Mouse (Mus musculus) testis, adult 2 months (tissue): ENCODE measurements around the gene Acss1. TPM values are rescaled to one million over a fixed set of nuclear protein-coding genes. Genes with fewer than 3 reads are reported as not detected.

Source experiments
- H3K27ac ChIP-seq: fragments of 200-500 bp; 2 replicates; pipeline ENCODE4 v1.5.1; 2012; ENCODE audit warnings: low read depth, low read length; ENCODE audit not compliant: control insufficient read depth, insufficient read depth
- H3K27me3 ChIP-seq: fragments of 200-500 bp; 2 replicates; pipeline ENCODE4 v1.6.1; 2012; ENCODE audit warnings: mild to moderate bottlenecking, low read length, moderate library complexity; ENCODE audit not compliant: control insufficient read depth, insufficient read depth
- H3K36me3 ChIP-seq: fragments of 200-500 bp; 2 replicates; pipeline ENCODE4 v1.6.1; 2012; ENCODE audit warnings: mild to moderate bottlenecking, low read length; ENCODE audit not compliant: control insufficient read depth, insufficient read depth
- H3K4me1 ChIP-seq: fragments of 200-500 bp; 2 replicates; pipeline ENCODE4 v1.6.1; 2012; ENCODE audit warnings: low read length; ENCODE audit not compliant: control insufficient read depth, insufficient read depth
- H3K4me3 ChIP-seq: fragments of 200-500 bp; 2 replicates; pipeline ENCODE4 v1.5.1; 2012; ENCODE audit warnings: low read depth, mild to moderate bottlenecking, low read length, moderate library complexity, mixed read lengths; ENCODE audit not compliant: control insufficient read depth
- CTCF ChIP-seq: fragments of 200-500 bp; IDR thresholded peaks from 2 replicates; pipeline ENCODE4 v1.5.1; 2012; ENCODE audit warnings: low read depth, mild to moderate bottlenecking, inconsistent platforms, low read length, moderate library complexity; ENCODE audit not compliant: control insufficient read depth, insufficient read depth, insufficient replicate concordance
- POLR2A ChIP-seq: fragments of 200-500 bp; IDR thresholded peaks from 2 replicates; pipeline ENCODE4 v1.6.1; 2012; ENCODE audit warnings: low read depth, mild to moderate bottlenecking, inconsistent platforms, low read length, moderate library complexity; ENCODE audit not compliant: control insufficient read depth
- polyA plus RNA-seq: library from polyadenylated mRNA; depleted of rRNA; stranded (reverse); fragments of >200 nt; gene quantifications from 2 replicates; pipeline ENCODE4 v1.2.3, GENCODE M21; 2012

Gene Acss1
- polyA plus RNA-seq, 1 experiment = 14.6 TPM

DNA sequence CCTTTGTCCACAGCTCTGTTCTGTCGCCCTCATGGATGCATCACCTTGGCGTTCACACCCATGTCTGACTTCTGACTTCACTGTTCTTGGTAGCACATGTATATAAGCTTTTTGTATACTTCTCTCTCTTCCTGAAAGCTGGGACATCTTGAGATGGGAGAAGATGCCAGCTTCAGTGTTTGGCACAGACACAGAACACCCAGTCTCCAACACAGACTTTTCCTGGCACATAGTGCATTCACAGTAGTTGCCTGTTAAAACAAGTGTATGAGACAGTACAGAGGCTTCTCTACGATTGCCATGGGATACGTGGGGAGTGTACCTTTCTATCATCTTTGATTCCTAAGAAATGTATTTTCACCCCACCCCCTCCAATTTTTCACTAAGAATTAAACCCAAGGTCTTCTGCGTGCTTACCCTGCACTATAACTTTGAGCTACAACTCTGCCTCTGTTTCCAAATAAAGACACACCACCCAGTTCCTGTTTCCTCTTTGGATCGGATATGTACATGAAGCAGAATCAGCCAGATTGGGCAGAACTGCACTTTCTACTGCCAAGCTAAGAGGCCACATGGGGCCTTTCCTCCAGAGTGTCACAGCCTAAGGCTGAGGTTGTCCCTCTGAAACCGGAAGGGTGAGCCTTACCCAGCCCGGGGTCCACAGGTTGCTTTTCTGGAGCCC lies 3.5 kb upstream of the Acss1 start:
- peaks cover 3% of the 10 kb centered on the region for H3K4me1 ChIP-seq
- H3K36me3 ChIP-seq = no peaks in the 10 kb centered on the region
- no peak overlapping the region for H3K27ac ChIP-seq
- H3K4me3 ChIP-seq = no peak overlapping the region
- no peaks in the 10 kb centered on the region for H3K27me3 ChIP-seq
- TF ChIP-seq CTCF (no peak), POLR2A (no peak)

DNA sequence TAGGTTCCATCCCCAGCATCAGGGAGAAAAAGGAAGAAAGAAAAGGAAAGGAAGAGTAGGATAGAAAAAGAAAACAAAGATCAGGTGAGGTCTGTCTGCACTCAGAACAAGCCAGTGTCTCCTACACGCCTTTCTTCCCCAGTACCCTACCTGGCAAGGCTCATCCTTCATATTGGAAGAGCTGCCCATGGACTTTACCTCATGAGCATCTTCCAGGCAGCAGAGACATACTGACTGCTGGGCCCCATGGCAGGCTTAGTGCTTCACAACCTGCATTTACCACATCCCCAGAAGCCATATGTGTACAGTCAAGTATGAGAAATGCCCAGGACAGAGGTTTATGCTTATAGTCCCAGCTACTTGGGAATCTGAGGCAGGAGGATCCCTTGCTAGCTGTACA lies 2.6 kb upstream of the Acss1 start:
- no peak overlapping the region for H3K27ac ChIP-seq
- TF ChIP-seq POLR2A (no peak), CTCF (no peak)
- H3K4me1 ChIP-seq = peaks cover 3% of the 10 kb centered on the region
- no peaks in the 10 kb centered on the region for H3K36me3 ChIP-seq
- H3K4me3 ChIP-seq = no peak overlapping the region
- no peaks in the 10 kb centered on the region for H3K27me3 ChIP-seq

DNA sequence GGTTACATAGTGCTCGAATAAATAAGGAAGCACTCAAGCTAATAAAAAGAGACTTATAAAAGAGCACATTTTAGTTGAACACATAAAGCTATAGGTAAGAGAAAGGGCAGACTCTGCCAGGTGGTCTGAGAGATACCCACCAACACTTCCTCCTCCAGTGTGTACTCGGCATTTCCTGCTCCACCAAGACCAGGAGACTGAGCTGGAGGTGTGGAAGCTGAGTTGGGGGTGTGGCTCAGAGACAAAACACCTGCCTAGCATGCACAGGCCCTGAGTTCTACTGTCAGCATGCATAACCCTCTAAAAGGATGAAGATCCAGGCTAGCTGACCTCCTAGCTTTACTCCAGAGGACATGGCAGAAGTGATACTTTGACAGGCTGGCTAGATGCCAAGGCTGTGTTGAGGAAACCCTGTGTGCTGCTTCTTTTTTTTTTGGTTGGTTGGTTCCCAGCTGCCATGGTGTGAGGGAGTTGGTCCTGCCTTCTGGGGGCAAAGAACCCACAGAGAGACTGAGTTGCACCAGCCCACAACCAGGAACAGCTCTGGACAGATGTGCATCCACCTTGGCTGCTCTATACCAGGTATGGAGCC lies 1.2 kb upstream of the Acss1 start:
- Histone ChIP-seq H3K4me3 (no peak overlapping the region), H3K36me3 (no peaks in the 10 kb centered on the region), H3K27ac (no peak overlapping the region), H3K27me3 (no peaks in the 10 kb centered on the region), H3K4me1 (peaks cover 3% of the 10 kb centered on the region)
- TF ChIP-seq CTCF = no peak
- no peak for TF ChIP-seq POLR2A

DNA sequence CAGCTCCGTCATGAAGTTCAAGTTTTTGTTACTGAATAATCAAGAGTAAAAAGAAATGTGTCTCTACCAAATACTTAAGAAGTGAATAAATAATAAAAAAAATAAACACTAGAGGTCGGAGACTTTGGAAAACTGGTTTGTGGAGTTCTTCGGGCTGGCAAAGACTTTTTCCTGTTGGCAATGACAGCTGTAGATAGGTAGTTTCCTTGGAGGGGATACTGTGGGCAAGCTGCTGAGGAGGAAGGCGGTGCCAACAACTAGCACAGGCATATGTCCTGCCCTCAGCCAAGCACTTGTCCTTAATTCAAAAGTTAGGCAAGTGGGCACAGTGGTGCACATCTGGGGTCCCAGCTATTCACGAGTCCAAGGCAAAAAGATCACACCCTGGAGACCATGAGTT lies 656 bp upstream of the Acss1 start:
- H3K27me3 ChIP-seq = no peaks in the 10 kb centered on the region

DNA sequence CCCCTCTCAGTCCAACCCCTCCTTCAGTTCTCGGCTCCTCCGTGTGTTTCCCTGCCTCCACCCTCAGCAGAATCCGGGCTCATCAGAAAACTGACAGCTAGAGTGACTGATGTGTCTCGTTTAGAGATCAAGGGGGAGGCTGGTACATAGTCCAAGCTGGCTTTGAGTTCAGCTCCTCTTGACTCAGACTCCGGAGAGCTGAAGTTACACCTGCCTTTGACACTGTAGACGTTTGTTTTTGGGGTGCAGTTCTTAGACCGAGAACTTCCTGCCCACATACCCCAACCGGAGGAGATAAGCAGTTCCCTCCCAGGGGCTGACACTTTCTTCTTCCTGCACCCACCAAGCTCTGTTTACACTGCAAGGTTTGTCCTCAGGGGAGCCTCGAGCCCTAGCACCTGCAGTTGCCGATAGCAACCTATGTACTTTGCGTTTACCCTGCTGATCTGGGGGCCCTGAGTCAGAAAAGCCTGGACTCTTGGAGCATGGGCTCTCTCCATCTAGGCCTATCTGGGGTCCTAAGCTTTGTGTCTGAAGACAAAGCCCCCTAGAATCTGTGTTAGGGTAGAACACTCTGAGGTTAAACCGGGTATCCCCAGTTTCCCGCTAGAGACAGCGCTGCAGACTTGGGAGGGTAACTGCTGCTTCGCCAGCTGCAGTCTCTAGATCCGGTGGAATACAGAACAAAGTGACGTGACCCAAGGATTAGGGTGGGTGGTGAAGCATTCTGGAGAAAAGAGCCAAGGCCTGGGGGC lies 1.1 kb downstream of the Acss1 start:
- no peak for TF ChIP-seq CTCF
- TF ChIP-seq POLR2A = no peak
- H3K27me3 ChIP-seq = no peaks in the 10 kb centered on the region
- peaks cover 3% of the 10 kb centered on the region for H3K4me1 ChIP-seq
- H3K4me3 ChIP-seq = peak overlapping the region; percentile 34
- H3K36me3 ChIP-seq = no peaks in the 10 kb centered on the region
- H3K27ac ChIP-seq = peak overlapping the region; percentile 51

More for the DNA sequence above, 656 bp upstream of the Acss1 start:
- Histone ChIP-seq H3K27ac (no peak overlapping the region), H3K4me1 (peaks cover 3% of the 10 kb centered on the region), H3K36me3 (no peaks in the 10 kb centered on the region), H3K4me3 (no peak overlapping the region)
- TF ChIP-seq POLR2A = no peak

DNA sequence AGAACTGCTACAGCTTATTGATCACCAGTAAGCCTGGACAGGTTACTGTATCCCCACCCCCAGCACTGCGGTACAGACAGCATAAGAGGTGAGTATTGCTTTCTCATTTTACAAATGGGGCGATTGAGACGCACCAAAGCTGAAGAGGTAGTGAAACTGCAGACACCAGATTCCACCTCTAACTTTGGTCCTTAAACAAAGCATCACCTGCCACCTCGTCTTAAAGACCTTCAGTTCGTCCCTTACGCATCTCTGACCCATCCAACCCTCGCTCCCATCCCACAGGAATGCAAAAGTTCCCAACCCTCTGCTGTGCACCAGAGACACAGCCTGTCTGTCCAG lies 1.6 kb downstream of the Acss1 start:
- no peak for TF ChIP-seq POLR2A
- TF ChIP-seq CTCF = no peak
- H3K27ac ChIP-seq = 0 out of 2 replicates have a peak overlapping the region, but pooled peaks have one; percentile 51
- no peaks in the 10 kb centered on the region for H3K36me3 ChIP-seq
- H3K4me3 ChIP-seq = peak overlapping the region; percentile 34
- H3K4me1 ChIP-seq = peaks cover 3% of the 10 kb centered on the region
- H3K27me3 ChIP-seq = no peaks in the 10 kb centered on the region
